Mouse (Mus musculus) CH12.LX (cell line): ENCODE results near the gene Lrrc75a. TPM values are rescaled to one million over a fixed set of nuclear protein-coding genes. Genes with fewer than 3 reads are reported as not detected.

Source experiments
- DNase-seq: peaks from one replicate; pipeline ENCODE4 v3.0.0-alpha.2; 2013; ENCODE audit errors: extremely low read depth
- H3K27ac ChIP-seq: 2 replicates; pipeline ENCODE4 v1.5.1; 2012; ENCODE audit warnings: low read depth, mild to moderate bottlenecking, control low read depth, moderate library complexity; ENCODE audit not compliant: insufficient read depth
- H3K27me3 ChIP-seq: replicated peaks from 2 replicates; pipeline ENCODE3; 2012; ENCODE audit warnings: inconsistent platforms
- H3K36me3 ChIP-seq, 2 experiments: replicated peaks in 1 of 2; 2 replicates each; pipeline versions ENCODE3 to v1.6.1; 2012; ENCODE audit warnings: inconsistent platforms in 1 of 2, low read length in 1 of 2, mild to moderate bottlenecking in 1 of 2, mixed read lengths in 1 of 2, moderate library complexity in 1 of 2; ENCODE audit not compliant: control insufficient read depth in 1 of 2, insufficient read depth in 1 of 2
- H3K4me1 ChIP-seq, 2 experiments: 2 replicates each; pipeline ENCODE4 v1.6.1; 2012; ENCODE audit warnings: inconsistent platforms in 1 of 2, moderate library complexity in 1 of 2; ENCODE audit not compliant: insufficient read depth in 2 of 2, control insufficient read depth in 1 of 2
- H3K4me2 ChIP-seq: 2 replicates; pipeline ENCODE4 v1.6.1; 2012; ENCODE audit warnings: low read depth, mild to moderate bottlenecking, control low read depth; ENCODE audit not compliant: poor library complexity, insufficient read depth, severe bottlenecking
- H3K4me3 ChIP-seq, 3 experiments: fragments of 150-350 bp in 1 of 3; sonication (generic) in 1 of 3; replicated peaks in 1 of 3; 2 replicates each; pipeline versions ENCODE3 to v1.5.1; 2011 to 2012; ENCODE audit warnings: low read depth in 2 of 3, low read length in 2 of 3, mild to moderate bottlenecking in 2 of 3, moderate library complexity in 2 of 3, control low read depth in 1 of 3, improper control_type of control experiment in 1 of 3, inconsistent platforms in 1 of 3, mixed read lengths in 1 of 3; ENCODE audit not compliant: poor library complexity in 1 of 3
- H3K79me2 ChIP-seq: replicated peaks from 2 replicates; pipeline ENCODE4 v1.6.1; 2012; ENCODE audit warnings: mild to moderate bottlenecking, moderate library complexity; ENCODE audit not compliant: control insufficient read depth, poor library complexity, insufficient read depth, severe bottlenecking; ENCODE audit errors: extremely low read depth
- H3K9ac ChIP-seq: 2 replicates; pipeline ENCODE4 v1.6.1; 2012; ENCODE audit warnings: low read depth, mild to moderate bottlenecking, control low read depth, moderate library complexity; ENCODE audit not compliant: insufficient read depth
- H3K9me3 ChIP-seq: replicated peaks from 2 replicates; pipeline ENCODE3; 2012; ENCODE audit warnings: low read length, inconsistent platforms, mixed read lengths
- CHD2 ChIP-seq: IDR thresholded peaks from 2 replicates; pipeline ENCODE4 v1.6.1; 2011; ENCODE audit warnings: low read length, improper control_type of control experiment
- CTCF ChIP-seq, 2 experiments: IDR thresholded peaks in 1 of 2; conservative IDR thresholded peaks in 1 of 2; 2 replicates each; pipeline ENCODE4 v1.5.1; 2011 to 2012; ENCODE audit warnings: low read depth in 2 of 2, low read length in 2 of 2, improper control_type of control experiment in 1 of 2, inconsistent platforms in 1 of 2, mild to moderate bottlenecking in 1 of 2, moderate library complexity in 1 of 2
- ELF1 ChIP-seq: IDR thresholded peaks from 2 replicates; pipeline ENCODE4 v1.6.1; 2014; ENCODE audit warnings: low read depth, mild to moderate bottlenecking, inconsistent platforms, low read length, improper control_type of control experiment
- EP300 ChIP-seq: IDR thresholded peaks from 2 replicates; pipeline ENCODE4 v1.6.1; 2011; ENCODE audit warnings: low read length, improper control_type of control experiment
- ETS1 ChIP-seq: conservative IDR thresholded peaks from 2 replicates; pipeline ENCODE4 v1.6.1; 2012; ENCODE audit warnings: low read depth, mild to moderate bottlenecking, inconsistent platforms, low read length, improper control_type of control experiment, moderate library complexity
- GABPA ChIP-seq: IDR thresholded peaks from 2 replicates; pipeline ENCODE4 v1.6.1; 2012; ENCODE audit warnings: low read depth, low read length, improper control_type of control experiment, inconsistent platforms; ENCODE audit not compliant: insufficient replicate concordance
- HCFC1 ChIP-seq: IDR thresholded peaks from 2 replicates; pipeline ENCODE4 v1.6.1; 2012; ENCODE audit warnings: low read depth, mild to moderate bottlenecking, inconsistent platforms, low read length, improper control_type of control experiment
- JUND ChIP-seq: conservative IDR thresholded peaks from 2 replicates; pipeline ENCODE4 v1.6.1; 2011; ENCODE audit warnings: low read depth, low read length, improper control_type of control experiment
- KAT2A ChIP-seq: IDR thresholded peaks from 2 replicates; pipeline ENCODE4 v1.6.1; 2012; ENCODE audit warnings: low read length, improper control_type of control experiment, inconsistent platforms; ENCODE audit not compliant: insufficient replicate concordance
- MAFK ChIP-seq: IDR thresholded peaks from 2 replicates; pipeline ENCODE4 v1.6.1; 2011; ENCODE audit warnings: low read length, improper control_type of control experiment; ENCODE audit not compliant: insufficient replicate concordance
- MAX ChIP-seq: IDR thresholded peaks from 2 replicates; pipeline ENCODE4 v1.6.1; 2011; ENCODE audit warnings: low read length, improper control_type of control experiment
- MEF2A ChIP-seq: IDR thresholded peaks from 2 replicates; pipeline ENCODE4 v1.6.1; 2014; ENCODE audit warnings: low read depth, mild to moderate bottlenecking, inconsistent platforms, low read length, improper control_type of control experiment, borderline replicate concordance
- MXI1 ChIP-seq: IDR thresholded peaks from 2 replicates; pipeline ENCODE4 v1.6.1; 2011; ENCODE audit warnings: mild to moderate bottlenecking, low read depth, low read length, improper control_type of control experiment
- MYC ChIP-seq: IDR thresholded peaks from 2 replicates; pipeline ENCODE4 v1.6.1; 2011; ENCODE audit warnings: low read depth, mild to moderate bottlenecking, improper control_type of control experiment, low read length
- NELFE ChIP-seq: IDR thresholded peaks from 2 replicates; pipeline ENCODE4 v1.6.1; 2011; ENCODE audit warnings: low read depth, low read length, improper control_type of control experiment
- PAX5 ChIP-seq: IDR thresholded peaks from 2 replicates; pipeline ENCODE4 v1.6.1; 2012; ENCODE audit warnings: low read length, inconsistent platforms, mixed read lengths
- POLR2A ChIP-seq: IDR thresholded peaks from 2 replicates; pipeline ENCODE4 v1.6.1; 2011; ENCODE audit warnings: low read depth, mild to moderate bottlenecking, improper control_type of control experiment, low read length
- POLR2AphosphoS2 ChIP-seq: IDR thresholded peaks from 2 replicates; pipeline ENCODE4 v1.6.1; 2011; ENCODE audit warnings: low read depth, low read length, improper control_type of control experiment
- USF1 ChIP-seq: IDR thresholded peaks from 2 replicates; pipeline ENCODE4 v1.6.1; 2014; ENCODE audit warnings: low read depth, mild to moderate bottlenecking, inconsistent platforms, low read length, improper control_type of control experiment
- ZKSCAN1 ChIP-seq: IDR thresholded peaks from 2 replicates; pipeline ENCODE4 v1.6.1; 2012; ENCODE audit warnings: low read depth, inconsistent platforms, low read length, improper control_type of control experiment, borderline replicate concordance
- ZMIZ1 ChIP-seq: IDR thresholded peaks from 2 replicates; pipeline ENCODE4 v1.6.1; 2012; ENCODE audit warnings: low read depth, mild to moderate bottlenecking, inconsistent platforms, low read length, improper control_type of control experiment
- ZNF384 ChIP-seq: IDR thresholded peaks from 2 replicates; pipeline ENCODE4 v1.6.1; 2012; ENCODE audit warnings: low read depth, low read length, improper control_type of control experiment, inconsistent platforms
- dilution Hi-C: fragments of 300-500 bp; cut with MboI; formaldehyde crosslinking; loops from 2 replicates; pipeline ENCODE4 v1.14.3; 2020; ENCODE audit warnings: low sequenced_read_pairs; ENCODE audit not compliant: extremely low pct_unique_long_range_greater_than_20kb, extremely low pct_ligation_motif_present
- in situ Hi-C: fragments of 300-500 bp; cut with MboI; formaldehyde crosslinking; loops from 3 replicates; pipeline ENCODE4 v1.14.3; 2019; ENCODE audit warnings: low sequenced_read_pairs, low pct_ligation_motif_present, low pct_unique_long_range_greater_than_20kb, mixed read lengths
- polyA plus RNA-seq: library from polyadenylated mRNA; unstranded; fragments of >175 nt; gene quantifications from 2 replicates; pipeline ENCODE4 v1.2.1, GENCODE M21; 2012; ENCODE audit warnings: low read depth; ENCODE audit not compliant: insufficient read length
- total RNA-seq, 2 experiments: library from RNA; depleted of rRNA; stranded (reverse); fragments of 300-350 nt in 1 of 2; fragments of >200 nt in 1 of 2; gene quantifications; 2 replicates each; pipeline ENCODE4 v1.2.3; 2012 to 2014

Gene Lrrc75a
- total and polyA plus RNA-seq, 3 experiments, result 1.3 to 12.6 (median 1.8) TPM

GRCm38 (mm10) chr11:62644602-62645336, 3.6 kb downstream of the Lrrc75a start:
- in situ Hi-C loops, result loop anchor here (5.0 kb wide), 1 partner anchor 32 kb away; no protein-coding TSS in a partner anchor
- no peak overlapping the region for H3K27ac ChIP-seq
- H3K27me3 ChIP-seq, result no peaks in the 10 kb centered on the region
- dilution Hi-C loops, result no loop called here
- H3K4me2 ChIP-seq, result no peak overlapping the region
- DNase-seq, result no peak
- H3K9ac ChIP-seq, result no peak overlapping the region
- H3K79me2 ChIP-seq, result 0 out of 2 replicates have a peak, but pooled peaks cover 3% of the 10 kb centered on the region
- TF ChIP-seq ELF1 (no peak), HCFC1 (no peak), CTCF (conservative IDR thresholded peaks at IDR 0.05 in 1 of 2, IDR thresholded peaks at IDR 0.05 in 1 of 2; ENCODE audit: low read depth in 2 of 2, low read length in 2 of 2) (no peak), ZNF384 (no peak), MAX (no peak), GABPA (no peak), USF1 (no peak), MEF2A (no peak), PAX5 (no peak), JUND (no peak), POLR2A (no peak), MYC (no peak), ZKSCAN1 (no peak), MXI1 (no peak), MAFK (no peak), NELFE (no peak)
- peaks cover 0 to 3% of the 10 kb centered on the region in 2 experiments for H3K36me3 ChIP-seq
- peaks cover 34 to 64% of the 10 kb centered on the region in 2 experiments for H3K4me1 ChIP-seq
- no peak overlapping the region for H3K4me3 ChIP-seq
- H3K9me3 ChIP-seq, result no peaks in the 10 kb centered on the region

GRCm38 (mm10) chr11:62643681-62644363, 4.5 kb downstream of the Lrrc75a start:
- Histone ChIP-seq H3K9me3 (no peaks in the 10 kb centered on the region), H3K4me2 (no peak overlapping the region), H3K27me3 (no peaks in the 10 kb centered on the region), H3K27ac (no peak overlapping the region), H3K4me3 (no peak overlapping the region), H3K4me1 (peaks cover 34 to 64% of the 10 kb centered on the region in 2 experiments)
- TF ChIP-seq ETS1 (no peak), EP300 (no peak), KAT2A (no peak), POLR2A (no peak), CHD2 (no peak), CTCF (conservative IDR thresholded peaks at IDR 0.05 in 1 of 2, IDR thresholded peaks at IDR 0.05 in 1 of 2; ENCODE audit: low read depth in 2 of 2, low read length in 2 of 2) (no peak), ZMIZ1 (no peak), HCFC1 (no peak), POLR2AphosphoS2 (no peak)
- TF ChIP-seq, all 38 proteins: peak for 0
- Histone ChIP-seq H3K79me2 (no peaks in the 10 kb centered on the region), H3K9ac (no peak overlapping the region), H3K36me3 (peaks cover 0 to 3% of the 10 kb centered on the region in 2 experiments)
- DNase-seq, result no peak
- dilution Hi-C loops (no loop called here), in situ Hi-C loops (no loop called here)
